Mouse (Mus musculus) limb, embryonic 11.5 days (tissue): ENCODE measurements at regions not wholly inside any gene's neighbourhood (a gene's known extent, or its start where the extent isn't known, plus 50 kb on each side); places are given as distances from the start of the nearest gene placed in this dataset.

Experiments
- ATAC-seq: fragments of 200-750 bp; cut with Nextera tagmentation; 2 replicates; pipeline ENCODE4 v1.8.0; 2017; ENCODE audit warnings: low read depth; ENCODE audit not compliant: insufficient number of reproducible peaks, low FRiP score, low TSS enrichment
- DNase-seq: peaks from one replicate; pipeline ENCODE4 v3.0.0-alpha.2; 2015; ENCODE audit warnings: low spot score
- H3K27ac ChIP-seq: fragments of 300-500 bp; sonication (generic); replicated peaks from 2 replicates; pipeline ENCODE4 v1.5.1; 2014; ENCODE audit warnings: low read depth, mild to moderate bottlenecking, low read length
- H3K27me3 ChIP-seq: fragments of 300-500 bp; sonication (generic); 2 replicates; pipeline ENCODE4 v1.6.1; 2014; ENCODE audit warnings: mild to moderate bottlenecking, low read length, mixed read lengths; ENCODE audit not compliant: control insufficient read depth, insufficient read depth
- H3K36me3 ChIP-seq: fragments of 300-500 bp; sonication (generic); 2 replicates; pipeline ENCODE4 v1.6.1; 2014; ENCODE audit warnings: mild to moderate bottlenecking, low read length, moderate library complexity, mixed read lengths; ENCODE audit not compliant: control insufficient read depth, insufficient read depth
- H3K4me1 ChIP-seq: fragments of 300-500 bp; sonication (generic); 2 replicates; pipeline ENCODE4 v1.6.1; 2014; ENCODE audit warnings: low read length, mixed read lengths; ENCODE audit not compliant: control insufficient read depth, insufficient read depth
- H3K4me2 ChIP-seq: fragments of 300-500 bp; sonication (generic); 2 replicates; pipeline ENCODE4 v1.6.1; 2014; ENCODE audit warnings: low read depth, mild to moderate bottlenecking, moderate library complexity; ENCODE audit not compliant: severe bottlenecking
- H3K4me3 ChIP-seq: fragments of 300-500 bp; sonication (generic); 2 replicates; pipeline ENCODE4 v1.5.1; 2014; ENCODE audit warnings: low read depth, low read length
- H3K9ac ChIP-seq: fragments of 300-500 bp; sonication (generic); 2 replicates; pipeline ENCODE4 v1.6.1; 2014; ENCODE audit warnings: mild to moderate bottlenecking, low read length
- H3K9me3 ChIP-seq: fragments of 300-500 bp; sonication (generic); 2 replicates; pipeline ENCODE4 v1.6.1; 2016; ENCODE audit warnings: low read length; ENCODE audit not compliant: control insufficient read depth
- WGBS: fragments of 180-500 bp; shearing (Covaris S2); extraction: QIAGEN DNeasy Blood & Tissue Kit; methylation state at CpG from one replicate; pipeline ENCODE4 v1.1.7; 2014; 5-methylcytosine and 5-hydroxymethylcytosine counted together

DNA sequence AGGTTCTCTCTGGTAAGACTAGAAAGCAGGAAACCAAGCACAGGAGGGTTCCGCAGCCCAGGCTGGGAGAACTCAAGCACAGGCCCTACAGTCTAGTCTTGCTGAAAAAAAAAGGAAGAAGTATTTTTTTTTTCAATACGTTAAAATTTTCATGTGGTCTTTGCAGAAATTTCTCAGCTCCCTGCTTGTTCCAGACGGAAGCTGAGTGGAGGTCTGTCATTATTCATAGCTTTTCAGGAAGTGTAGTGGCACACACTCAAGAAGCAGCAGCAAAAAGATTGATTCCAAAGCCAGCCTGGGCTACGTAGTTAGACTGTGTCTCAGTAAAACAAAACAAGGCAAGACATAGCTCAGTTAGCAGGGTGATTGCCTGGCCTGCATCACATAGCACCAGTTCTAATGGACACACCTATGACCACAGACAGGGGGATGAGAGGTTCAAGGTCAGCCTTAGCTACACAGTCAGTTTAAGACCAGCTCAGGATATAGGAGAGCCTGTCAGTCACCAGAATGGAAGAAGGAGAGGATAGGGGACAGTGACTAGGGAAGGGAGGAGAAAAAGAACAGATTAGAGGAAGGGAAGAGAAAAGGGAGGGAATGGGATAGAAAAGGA lies 60.1 kb downstream of the H2al2a start:
- H3K9me3 ChIP-seq: no peaks in the 10 kb centered on the region
- no peaks in the 10 kb centered on the region for H3K27me3 ChIP-seq
- WGBS: 84% methylated on average over 4 of the region's 4 CpGs
- H3K36me3 ChIP-seq: no peaks in the 10 kb centered on the region
- H3K27ac ChIP-seq: no peak overlapping the region
- no peak for ATAC-seq
- no peak overlapping the region for H3K4me3 ChIP-seq
- DNase-seq: no peak
- no peak overlapping the region for H3K4me2 ChIP-seq
- H3K9ac ChIP-seq: no peak overlapping the region
- no peaks in the 10 kb centered on the region for H3K4me1 ChIP-seq

DNA sequence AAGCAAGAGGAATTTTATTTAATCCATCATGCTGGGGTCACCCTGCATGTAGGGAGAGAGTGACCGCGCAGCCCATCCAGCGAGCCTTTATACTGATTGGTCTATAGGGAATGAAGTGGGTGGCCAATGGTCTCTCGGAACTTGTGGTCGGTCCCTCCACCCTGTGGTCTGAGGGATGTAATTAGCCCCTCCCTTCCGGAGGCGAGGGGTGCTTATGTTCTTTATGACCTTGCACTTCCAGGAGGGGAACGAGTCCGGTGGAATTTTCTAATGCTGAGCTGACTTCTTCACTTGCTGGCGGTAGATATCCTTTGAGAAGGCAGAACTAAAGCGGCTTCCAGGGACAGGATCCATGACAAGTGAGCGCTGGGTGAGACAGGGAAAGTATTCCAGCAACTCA lies 60.8 kb downstream of the H2al2a start:
- ATAC-seq (no peak), DNase-seq (no peak)
- Histone ChIP-seq H3K4me2 (no peak overlapping the region), H3K36me3 (no peaks in the 10 kb centered on the region), H3K9ac (no peak overlapping the region), H3K27me3 (no peaks in the 10 kb centered on the region), H3K9me3 (no peaks in the 10 kb centered on the region), H3K4me3 (no peak overlapping the region), H3K27ac (no peak overlapping the region), H3K4me1 (no peaks in the 10 kb centered on the region)
- WGBS: 75% methylated on average over 12 of the region's 12 CpGs

DNA sequence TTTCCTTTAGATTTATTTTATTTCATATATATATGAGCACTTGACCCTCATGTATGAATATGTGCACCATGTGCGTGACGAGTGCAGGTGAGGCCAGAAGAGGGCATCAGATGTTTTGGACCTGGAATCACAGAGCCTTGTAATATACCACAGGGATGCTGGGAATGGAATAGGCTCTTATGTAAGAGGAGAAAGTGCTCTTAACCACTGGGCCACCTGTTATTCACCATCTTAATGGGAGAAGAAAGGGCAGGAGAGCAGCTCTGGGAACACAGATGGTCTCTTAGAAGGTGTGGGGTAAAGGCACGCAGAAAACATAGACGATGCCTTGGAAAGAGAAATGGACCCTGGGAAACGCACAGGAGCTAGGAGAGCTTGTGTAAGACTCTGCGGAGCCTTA lies 61.3 kb downstream of the H2al2a start:
- Histone ChIP-seq H3K4me2 (no peak overlapping the region), H3K27ac (no peak overlapping the region), H3K9me3 (no peaks in the 10 kb centered on the region), H3K27me3 (no peaks in the 10 kb centered on the region), H3K4me3 (no peak overlapping the region), H3K36me3 (no peaks in the 10 kb centered on the region), H3K4me1 (no peaks in the 10 kb centered on the region), H3K9ac (no peak overlapping the region)
- ATAC-seq (no peak), DNase-seq (no peak)
- WGBS: 89% methylated on average over 6 of the region's 6 CpGs

DNA sequence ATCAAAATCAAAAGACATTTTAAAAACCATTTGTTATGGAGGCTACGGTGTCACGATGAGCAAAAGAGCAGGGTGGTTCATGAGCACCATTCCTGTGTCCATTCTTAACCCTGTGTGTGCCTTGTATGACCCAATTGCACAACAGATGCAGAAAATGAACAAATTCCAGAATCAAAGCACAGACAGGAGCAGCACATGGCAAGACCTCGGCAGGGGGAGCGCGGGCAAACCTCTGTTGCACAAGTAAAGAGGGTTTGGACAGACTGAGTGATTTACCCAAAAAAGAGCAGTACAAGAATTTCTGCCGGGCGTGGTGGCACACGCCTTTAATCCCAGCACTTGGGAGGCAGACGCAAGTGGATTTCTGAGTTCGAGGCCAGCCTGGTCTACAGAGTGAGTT lies 62.1 kb downstream of the H2al2a start:
- Histone ChIP-seq H3K27me3 (no peaks in the 10 kb centered on the region), H3K4me2 (no peak overlapping the region), H3K9ac (no peak overlapping the region), H3K27ac (no peak overlapping the region), H3K9me3 (no peaks in the 10 kb centered on the region), H3K36me3 (no peaks in the 10 kb centered on the region), H3K4me3 (no peak overlapping the region), H3K4me1 (no peaks in the 10 kb centered on the region)
- ATAC-seq (no peak), DNase-seq (no peak)
- 95% methylated on average over 10 of the region's 10 CpGs for WGBS

DNA sequence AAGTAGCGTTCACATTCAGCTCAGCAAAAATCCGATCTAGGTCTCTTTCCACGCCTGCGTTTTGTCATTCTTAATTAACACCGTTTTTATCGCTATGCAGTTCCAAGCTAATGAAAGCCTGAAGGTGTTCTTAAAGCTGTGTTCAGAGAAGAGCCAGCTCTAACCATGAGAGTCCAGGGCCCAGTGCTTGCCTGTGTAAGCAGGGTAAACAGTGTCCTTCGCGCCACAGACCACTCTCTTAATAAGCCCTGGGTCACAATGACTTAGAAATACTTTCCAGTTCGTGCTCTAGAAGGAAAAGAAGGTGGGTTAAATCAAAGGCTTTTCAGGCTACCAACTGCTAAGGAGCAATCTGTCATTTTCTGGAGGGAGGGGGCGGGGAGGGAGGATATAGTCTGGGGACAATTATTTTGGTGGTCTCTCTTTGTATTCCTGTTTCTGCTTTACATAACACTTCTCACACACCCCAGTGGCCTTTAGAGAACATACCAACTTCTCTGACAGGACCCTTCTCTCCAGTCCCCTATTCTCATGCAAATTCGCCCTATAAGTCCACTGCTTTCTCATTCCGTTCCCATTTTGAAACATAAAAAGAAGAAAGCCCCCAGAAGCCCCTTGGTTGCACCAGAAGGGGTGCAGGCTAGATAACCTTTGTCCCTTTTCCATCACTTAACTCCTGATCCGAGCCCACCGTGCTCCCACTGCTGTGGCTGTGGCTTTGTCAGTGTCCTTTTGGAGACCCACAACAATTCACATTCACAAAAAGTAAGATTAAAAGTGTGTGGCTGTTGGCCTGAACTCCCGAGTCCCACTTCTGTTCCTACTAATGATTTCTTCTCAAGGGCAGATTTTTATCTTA lies 63.6 kb downstream of the H2al2a start:
- H3K9me3 ChIP-seq: no peaks in the 10 kb centered on the region
- WGBS: 37% methylated on average over 15 of the region's 15 CpGs

DNA sequence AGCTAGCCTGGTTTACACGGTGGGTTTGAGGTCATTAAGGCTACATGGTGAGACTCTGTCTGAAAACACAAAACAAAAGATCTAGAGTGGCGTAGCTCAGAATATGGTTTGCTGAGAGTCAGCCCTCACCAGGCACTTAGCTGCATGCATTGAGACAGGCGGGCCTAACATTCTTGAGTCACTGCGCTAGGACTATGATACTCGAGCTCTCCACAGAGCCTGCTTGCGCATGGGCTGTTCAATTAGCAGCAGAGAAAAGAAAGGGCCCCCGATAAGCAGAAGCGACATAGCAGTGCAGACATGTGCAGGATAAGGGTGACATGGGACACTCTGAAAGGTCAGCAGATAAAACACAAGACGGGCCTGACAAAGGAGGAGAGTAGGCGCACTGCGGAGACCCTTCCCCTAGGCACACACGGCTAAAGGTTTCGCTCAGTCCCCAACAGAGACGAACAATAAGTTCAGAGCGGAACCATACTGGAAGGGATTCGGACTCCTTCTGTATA lies 64.3 kb downstream of the H2al2a start:
- Histone ChIP-seq H3K9me3 (no peaks in the 10 kb centered on the region), H3K9ac (no peak overlapping the region; the same call in 1 of the 2 replicates), H3K36me3 (no peaks in the 10 kb centered on the region), H3K27me3 (no peaks in the 10 kb centered on the region), H3K4me1 (no peaks in the 10 kb centered on the region), H3K4me2 (no peak overlapping the region), H3K27ac (no peak overlapping the region), H3K4me3 (no peak overlapping the region)
- 61% methylated on average over 16 of the region's 16 CpGs for WGBS
- DNase-seq (no peak), ATAC-seq (peak; percentile 60)

More for the DNA sequence above, 63.6 kb downstream of the H2al2a start:
- H3K9ac ChIP-seq: no peak overlapping the region; the same call in 1 of the 2 replicates
- no peaks in the 10 kb centered on the region for H3K27me3 ChIP-seq
- no peaks in the 10 kb centered on the region for H3K36me3 ChIP-seq
- H3K4me2 ChIP-seq: no peak overlapping the region
- H3K27ac ChIP-seq: no peak overlapping the region
- DNase-seq: no peak
- no peaks in the 10 kb centered on the region for H3K4me1 ChIP-seq
- peak; percentile 10; the same call in 1 of the 2 replicates for ATAC-seq
- H3K4me3 ChIP-seq: no peak overlapping the region

DNA sequence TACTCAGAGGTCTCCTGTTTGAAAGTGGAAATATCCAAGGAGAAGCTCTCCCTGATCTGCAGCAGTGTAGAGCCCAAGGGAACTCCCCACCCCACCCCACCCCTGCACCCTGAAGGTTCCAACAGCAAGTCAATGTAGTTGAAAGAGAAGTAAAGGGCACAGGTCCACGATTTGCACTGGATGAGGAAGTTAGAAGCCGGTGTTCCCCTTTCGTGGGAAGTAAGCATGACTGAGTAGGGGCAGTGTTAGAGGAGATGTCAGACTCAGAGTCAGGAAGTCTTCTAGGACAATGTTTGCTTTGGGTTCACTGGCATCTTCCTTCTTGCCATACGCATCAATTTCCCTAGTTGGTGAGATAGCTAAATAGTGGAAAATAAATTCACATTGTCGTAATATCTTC lies 64.9 kb downstream of the H2al2a start:
- 93% methylated on average over 5 of the region's 5 CpGs for WGBS
- H3K27ac ChIP-seq: no peak overlapping the region
- ATAC-seq: no peak

DNA sequence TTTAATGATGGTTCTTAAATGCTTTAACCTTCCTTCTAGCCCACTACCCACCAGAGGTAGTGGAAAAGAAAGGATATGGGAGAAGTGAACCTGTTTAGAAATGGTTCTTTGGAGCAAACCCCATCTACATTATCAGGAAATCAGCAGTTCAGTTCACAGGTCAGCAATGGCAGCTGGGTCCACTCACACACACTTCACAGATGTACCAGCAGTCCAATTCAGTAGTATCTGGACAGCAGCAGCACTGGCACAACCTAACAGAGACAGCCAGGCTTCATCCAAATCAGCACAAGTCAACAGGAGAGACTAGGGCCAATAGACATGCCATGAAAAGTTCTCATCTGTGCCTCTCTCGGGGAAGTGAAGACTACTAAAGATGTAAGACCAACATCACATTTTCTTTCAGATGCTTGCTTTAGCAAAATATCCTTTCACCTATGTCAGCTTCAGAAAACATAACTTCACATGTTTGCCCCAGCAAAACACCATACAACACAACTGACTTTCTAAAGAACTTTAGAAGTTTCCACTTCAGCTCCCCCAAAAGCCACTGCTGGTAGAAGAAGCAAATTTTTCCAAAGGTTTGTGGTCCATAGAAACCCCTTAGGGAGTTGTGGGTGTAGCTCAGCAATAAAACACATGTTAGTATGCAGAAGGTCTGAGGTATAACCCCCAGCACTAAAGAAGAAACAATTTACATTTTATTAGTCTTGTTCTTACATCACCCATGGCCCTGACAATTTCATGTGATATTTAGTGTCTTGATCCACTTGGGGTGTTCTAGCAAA lies 77.7 kb downstream of the H2al2a start:
- Histone ChIP-seq H3K27ac (no peak overlapping the region), H3K9ac (no peak overlapping the region), H3K4me2 (no peak overlapping the region), H3K4me1 (no peaks in the 10 kb centered on the region), H3K36me3 (no peaks in the 10 kb centered on the region), H3K4me3 (no peak overlapping the region), H3K9me3 (no peaks in the 10 kb centered on the region), H3K27me3 (no peaks in the 10 kb centered on the region)
- 85% methylated on average over 1 of the region's 1 CpGs for WGBS
- DNase-seq (no peak), ATAC-seq (no peak)

More for the DNA sequence above, 64.9 kb downstream of the H2al2a start:
- Histone ChIP-seq H3K4me2 (no peak overlapping the region), H3K4me3 (no peak overlapping the region), H3K9me3 (no peaks in the 10 kb centered on the region), H3K4me1 (no peaks in the 10 kb centered on the region), H3K27me3 (no peaks in the 10 kb centered on the region), H3K9ac (no peak overlapping the region), H3K36me3 (no peaks in the 10 kb centered on the region)
- DNase-seq: no peak
